Mouse (Mus musculus): ENCODE measurements around the gene Dpp7.

- TF ChIP-seq EP300 (IDR thresholded peaks at IDR 0.05; ENCODE audit: low read length): no peak
- no peak for TF ChIP-seq CTCF (conservative IDR thresholded peaks at IDR 0.05 in 1 of 2, IDR thresholded peaks at IDR 0.05 in 1 of 2; ENCODE audit: low read depth in 2 of 2, low read length in 2 of 2)
- TF ChIP-seq USF1 (IDR thresholded peaks at IDR 0.05; ENCODE audit: low read depth, low read length): no peak
- no peak for TF ChIP-seq ZKSCAN1 (IDR thresholded peaks at IDR 0.05; ENCODE audit: borderline replicate concordance, low read depth, low read length)
- TF ChIP-seq NELFE (IDR thresholded peaks at IDR 0.05; ENCODE audit: low read depth, low read length): no peak
- TF ChIP-seq MYC (IDR thresholded peaks at IDR 0.05; ENCODE audit: low read depth, low read length): no peak
- TF ChIP-seq HCFC1 (IDR thresholded peaks at IDR 0.05; ENCODE audit: low read depth, low read length): no peak
- no peak for TF ChIP-seq ELF1 (IDR thresholded peaks at IDR 0.05; ENCODE audit: low read depth, low read length)
- no peak for TF ChIP-seq MAFK (IDR thresholded peaks at IDR 0.05; ENCODE audit: insufficient replicate concordance, low read length)
- TF ChIP-seq TBP (conservative IDR thresholded peaks at IDR 0.05; ENCODE audit: low read depth, low read length): no peak
- no peak for TF ChIP-seq POLR2A (IDR thresholded peaks at IDR 0.05; ENCODE audit: low read depth, low read length)
Measured at GRCm38 (mm10) chr2:25304657-25305541, 51.3 kb downstream of the Dpp7 start.

All from CH12.LX (cell line).